Mouse (Mus musculus) duodenum, adult 2 months (tissue): ENCODE data around the gene Gmip. TPM values are rescaled to one million over a fixed set of nuclear protein-coding genes. Genes with fewer than 3 reads are reported as not detected.

Source experiments
- polyA plus RNA-seq: library from polyadenylated mRNA; depleted of rRNA; stranded (reverse); fragments of >200 nt; gene quantifications from 2 replicates; pipeline ENCODE4 v1.2.3, GENCODE M21; 2012; ENCODE audit warnings: low replicate concordance; rRNA removed

The Gmip gene
- polyA plus RNA-seq = 61.4 and 67.2 TPM in 2 replicates

GRCm38 (mm10) chr8:69808094-69808863, at the start of gene Gmip:
Gene Gmip (plus strand): TSS chr8:69808679.

DNA sequence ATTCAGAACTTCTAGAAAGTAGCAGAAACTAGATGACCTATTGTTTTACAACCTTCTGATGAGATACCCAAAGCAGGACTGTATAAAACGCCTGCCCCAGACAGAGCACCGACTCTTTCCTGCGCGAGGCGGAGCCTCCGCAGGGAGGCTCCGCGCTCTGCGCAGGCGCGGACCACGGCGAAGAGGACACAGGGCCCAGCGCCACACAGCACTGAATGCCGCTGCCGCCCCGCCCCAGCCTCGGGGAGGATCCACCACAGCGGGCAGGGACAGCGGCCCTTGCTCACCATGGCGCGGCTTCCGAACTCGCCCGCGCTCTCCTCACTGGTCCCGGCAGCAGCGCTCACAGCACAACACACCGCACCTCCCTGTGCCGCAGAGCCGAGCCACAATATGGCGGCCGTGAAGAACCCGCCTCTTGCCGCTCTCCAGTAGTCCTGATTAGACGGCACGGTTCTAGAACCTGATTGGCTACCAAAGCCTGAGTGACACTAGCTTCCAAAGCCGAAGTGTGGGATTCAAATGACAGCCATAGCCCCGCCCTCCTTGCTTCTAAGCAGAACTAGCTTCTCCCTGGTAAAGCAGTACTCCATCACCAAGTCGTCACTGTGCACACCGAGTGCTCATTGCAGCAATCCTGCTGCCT, 33.9 kb upstream of the Gmip start, which contains the start of gene Gm20422:
Gm20422 (minus strand) TSS at position 384 of the 646 bp plus-strand sequence.

GRCm38 (mm10) chr8:69790773-69791367, 17.6 kb upstream of the Gmip start, which contains the start of the genes Atp13a1 and Zfp866:
Gene Atp13a1 (plus strand): TSS chr8:69791163.
Gene Zfp866 (minus strand): TSS chr8:69791178.

GRCm38 (mm10) chr8:69822386-69823191, 14.1 kb downstream of the Gmip start, which contains the start of gene Lpar2:
Gene Lpar2 (plus strand): TSS chr8:69822429.

DNA sequence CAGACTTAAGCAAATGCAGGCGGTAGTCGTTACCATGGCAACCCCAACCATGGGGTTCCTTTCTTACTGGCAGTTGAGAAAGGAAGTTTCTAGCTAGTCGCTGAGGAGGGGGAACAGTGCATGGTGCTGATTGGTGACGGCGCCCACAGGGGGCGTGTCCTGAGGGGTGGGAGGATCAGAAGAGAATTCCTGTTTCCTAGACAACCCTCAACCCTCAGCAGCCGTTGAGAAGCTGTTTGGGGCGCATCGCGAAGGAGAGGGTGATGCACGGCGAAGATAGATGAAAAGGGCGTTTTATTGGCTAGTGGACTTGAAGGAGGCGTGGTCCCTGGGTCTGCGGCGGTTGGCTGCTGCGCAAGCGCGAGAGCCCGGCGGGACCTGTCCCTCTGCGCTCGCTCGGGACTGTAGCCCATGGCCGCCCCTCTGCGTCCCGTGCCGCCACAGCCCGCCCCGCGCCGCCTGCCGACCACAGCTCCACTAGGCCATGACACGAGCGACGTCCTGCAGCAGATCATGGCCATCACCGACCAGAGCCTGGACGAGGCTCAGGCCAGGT, 23.9 kb downstream of the Gmip start, which contains the start of gene Pbx4:
Pbx4 (plus strand) TSS at position 194 of the 556 bp plus-strand sequence.

Other genes starting within 250 kb of the Gmip start
- gene Zfp868, start 183.1 kb upstream of the Gmip start, polyA plus RNA-seq = 1.3 and 2.1 TPM in 2 replicates
- 0.11 and 0.20 TPM in 2 replicates for gene Zfp964, start 154.2 kb upstream of the Gmip start, polyA plus RNA-seq
- gene Zfp869, start 98.0 kb upstream of the Gmip start, polyA plus RNA-seq = 0.20 and 0.25 TPM in 2 replicates
- gene Zfp963, start 58.7 kb upstream of the Gmip start, polyA plus RNA-seq = 0.54 and 0.87 TPM in 2 replicates
- 0.65 TPM in 1 of 2 replicates, not detected in the other for gene Gm20422, start 33.8 kb upstream of the Gmip start, polyA plus RNA-seq
- gene Atp13a1, start 17.5 kb upstream of the Gmip start, polyA plus RNA-seq = 95.3 and 108 TPM in 2 replicates
- 1.9 and 2.0 TPM in 2 replicates for gene Zfp866, start 17.5 kb upstream of the Gmip start, polyA plus RNA-seq
- 2.3 and 2.5 TPM in 2 replicates for gene Lpar2, start 13.8 kb downstream of the Gmip start, polyA plus RNA-seq
- 8.2 and 13.8 TPM in 2 replicates for gene Pbx4, start 23.8 kb downstream of the Gmip start, polyA plus RNA-seq
- gene Cilp2, start 79.0 kb downstream of the Gmip start, polyA plus RNA-seq = 0.12 and 0.19 TPM in 2 replicates
- gene Tssk6, start 93.5 kb downstream of the Gmip start, polyA plus RNA-seq = 0.84 and 2.0 TPM in 2 replicates
- gene Ndufa13, start 93.9 kb downstream of the Gmip start, polyA plus RNA-seq = 102 and 147 TPM in 2 replicates
- 1.9 and 2.1 TPM in 2 replicates for gene Yjefn3, start 94.0 kb downstream of the Gmip start, polyA plus RNA-seq
- gene Gatad2a, start 187.7 kb downstream of the Gmip start, polyA plus RNA-seq = 63.2 and 68.6 TPM in 2 replicates
- 60.8 and 62.1 TPM in 2 replicates for gene Mau2, start 234.1 kb downstream of the Gmip start, polyA plus RNA-seq
- gene Sugp1, start 234.1 kb downstream of the Gmip start, polyA plus RNA-seq = 6.1 and 7.7 TPM in 2 replicates